Mouse (Mus musculus): ENCODE measurements around the gene Ap5z1. TPM values are rescaled to one million over a fixed set of nuclear protein-coding genes. Genes with fewer than 3 reads are reported as not detected.
A peak's percentile ranks its signal among the peaks of the same experiment; 100 is the strongest.

Ap5z1 gene
- polyA plus RNA-seq, 2 experiments, result 8.8 to 23.2 TPM

- Histone ChIP-seq H3K27ac (replicated peaks; ENCODE audit: low read depth, low read length) (no peak overlapping the region), H3K4me3 (replicated peaks; ENCODE audit: low read length) (no peak overlapping the region)
- 86% methylated on average over 5 of the region's 5 CpGs for WGBS
These were observed 14.3 kb downstream of the Ap5z1 start for GRCm38 (mm10) chr5:142477866-142478615.

GRCm38 (mm10) chr5:142478829-142479435, 15.2 kb downstream of the Ap5z1 start:
- Histone ChIP-seq H3K4me3 (replicated peaks; ENCODE audit: low read length) (peak overlapping the region; percentile 13), H3K27me3 (ENCODE audit: control insufficient read depth, insufficient read depth, low read length) (no peaks in the 10 kb centered on the region), H3K4me2 (replicated peaks; ENCODE audit: low read depth, low read length, severe bottlenecking) (peak overlapping the region; percentile 41), H3K4me1 (ENCODE audit: control insufficient read depth, insufficient read depth, low read length) (0 out of 2 replicates have a peak, but pooled peaks cover 3% of the 10 kb centered on the region), H3K9me3 (ENCODE audit: control insufficient read depth, low read length) (no peaks in the 10 kb centered on the region), H3K9ac (ENCODE audit: low read depth, low read length, severe bottlenecking) (peak overlapping the region; percentile 31; the same call in 1 of the 2 replicates), H3K27ac (replicated peaks; ENCODE audit: low read depth, low read length) (no peak overlapping the region), H3K36me3 (ENCODE audit: control insufficient read depth, insufficient read depth, low read length) (peaks cover 3% of the 10 kb centered on the region; the same call in 1 of the 2 replicates)
- 33% methylated on average over 17 of the region's 17 CpGs for WGBS
- peak; percentile 75; the same call in 1 of the 2 replicates for ATAC-seq (ENCODE audit: low FRiP score, low read depth)
- TF ChIP-seq POLR2A (IDR thresholded peaks at IDR 0.05; ENCODE audit: borderline replicate concordance, extremely low read depth, insufficient read depth, insufficient read length), result 0 out of 2 replicates have a peak, but pooled peaks have one; percentile 19
- peak; percentile 93 for DNase-seq (ENCODE audit: low spot score)

More at GRCm38 (mm10) chr5:142477866-142478615, 14.3 kb downstream of the Ap5z1 start:
- H3K27me3 ChIP-seq (ENCODE audit: control insufficient read depth, insufficient read depth, low read length), result no peaks in the 10 kb centered on the region
- H3K9me3 ChIP-seq (ENCODE audit: control insufficient read depth, low read length), result no peaks in the 10 kb centered on the region
- no peak for TF ChIP-seq POLR2A (IDR thresholded peaks at IDR 0.05; ENCODE audit: borderline replicate concordance, extremely low read depth, insufficient read depth, insufficient read length)
- DNase-seq (ENCODE audit: low spot score) (no peak), ATAC-seq (ENCODE audit: low FRiP score, low read depth) (no peak)
- 0 out of 2 replicates have a peak, but pooled peaks cover 3% of the 10 kb centered on the region for H3K4me1 ChIP-seq (ENCODE audit: control insufficient read depth, insufficient read depth, low read length)
- no peak overlapping the region for H3K4me2 ChIP-seq (replicated peaks; ENCODE audit: low read depth, low read length, severe bottlenecking)
- peaks cover 3% of the 10 kb centered on the region; the same call in 1 of the 2 replicates for H3K36me3 ChIP-seq (ENCODE audit: control insufficient read depth, insufficient read depth, low read length)
- H3K9ac ChIP-seq (ENCODE audit: low read depth, low read length, severe bottlenecking), result no peak overlapping the region

DNA sequence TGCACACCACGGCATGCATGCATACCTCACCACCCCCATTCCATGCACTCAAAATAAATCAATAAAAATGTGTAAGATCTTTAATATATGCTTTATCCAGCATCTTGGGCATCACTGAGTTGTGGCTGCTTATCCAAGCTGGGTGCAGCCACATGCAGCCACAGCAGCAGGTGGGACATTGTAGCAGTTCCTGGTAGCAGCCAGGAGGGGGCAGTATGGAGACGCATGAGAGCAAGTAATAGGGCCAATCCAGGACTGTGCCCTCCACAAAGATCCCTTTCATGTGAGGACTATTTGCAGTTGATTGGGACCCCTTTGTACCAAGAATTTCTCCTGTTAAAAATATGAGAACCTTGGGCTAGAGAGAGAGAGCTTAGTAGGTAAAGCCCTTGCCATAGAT, 18.8 kb downstream of the Ap5z1 start:
- no peak for ATAC-seq (ENCODE audit: low FRiP score, low read depth)
- Histone ChIP-seq H3K27ac (replicated peaks; ENCODE audit: low read depth, low read length) (no peak overlapping the region), H3K9me3 (ENCODE audit: control insufficient read depth, low read length) (no peaks in the 10 kb centered on the region), H3K27me3 (ENCODE audit: control insufficient read depth, insufficient read depth, low read length) (no peaks in the 10 kb centered on the region), H3K4me2 (replicated peaks; ENCODE audit: low read depth, low read length, severe bottlenecking) (no peak overlapping the region), H3K9ac (ENCODE audit: low read depth, low read length, severe bottlenecking) (no peak overlapping the region), H3K4me1 (ENCODE audit: control insufficient read depth, insufficient read depth, low read length) (0 out of 2 replicates have a peak, but pooled peaks cover 3% of the 10 kb centered on the region), H3K4me3 (replicated peaks; ENCODE audit: low read length) (no peak overlapping the region), H3K36me3 (ENCODE audit: control insufficient read depth, insufficient read depth, low read length) (peaks cover 3% of the 10 kb centered on the region; the same call in 1 of the 2 replicates)
- DNase-seq (ENCODE audit: low spot score), result no peak
- WGBS, result 59% methylated on average over 2 of the region's 2 CpGs
- TF ChIP-seq POLR2A (IDR thresholded peaks at IDR 0.05; ENCODE audit: borderline replicate concordance, extremely low read depth, insufficient read depth, insufficient read length), result no peak

DNA sequence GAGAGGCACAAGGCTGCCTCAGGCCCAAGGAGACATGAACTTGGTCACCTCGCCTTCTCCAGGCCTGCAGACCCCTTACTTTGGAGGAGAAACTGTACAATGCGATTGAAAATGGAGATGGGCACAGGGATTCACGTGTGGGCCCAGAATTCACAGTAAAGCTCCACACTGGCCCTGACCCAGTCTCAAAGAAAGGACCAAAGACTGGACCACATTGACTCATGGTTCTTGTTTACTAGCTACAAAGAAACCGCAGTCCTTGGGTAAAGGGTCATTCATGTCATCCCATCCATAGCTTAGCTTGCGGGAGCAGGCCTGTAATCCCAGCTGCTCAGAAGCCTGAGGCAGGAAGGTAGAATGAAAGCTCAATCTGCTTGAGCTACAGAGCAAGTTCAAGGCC, 19.8 kb downstream of the Ap5z1 start:
- DNase-seq (ENCODE audit: low spot score) (no peak), ATAC-seq (ENCODE audit: low FRiP score, low read depth) (no peak)
- Histone ChIP-seq H3K4me2 (replicated peaks; ENCODE audit: low read depth, low read length, severe bottlenecking) (no peak overlapping the region), H3K4me3 (replicated peaks; ENCODE audit: low read length) (no peak overlapping the region), H3K9ac (ENCODE audit: low read depth, low read length, severe bottlenecking) (no peak overlapping the region), H3K27me3 (ENCODE audit: control insufficient read depth, insufficient read depth, low read length) (no peaks in the 10 kb centered on the region), H3K9me3 (ENCODE audit: control insufficient read depth, low read length) (no peaks in the 10 kb centered on the region), H3K4me1 (ENCODE audit: control insufficient read depth, insufficient read depth, low read length) (0 out of 2 replicates have a peak, but pooled peaks cover 3% of the 10 kb centered on the region), H3K36me3 (ENCODE audit: control insufficient read depth, insufficient read depth, low read length) (no peaks in the 10 kb centered on the region), H3K27ac (replicated peaks; ENCODE audit: low read depth, low read length) (no peak overlapping the region)
- 94% methylated on average over 5 of the region's 5 CpGs for WGBS
- no peak for TF ChIP-seq POLR2A (IDR thresholded peaks at IDR 0.05; ENCODE audit: borderline replicate concordance, extremely low read depth, insufficient read depth, insufficient read length)

GRCm38 (mm10) chr5:142486654-142487053, 22.9 kb downstream of the Ap5z1 start:
- Histone ChIP-seq H3K9me3 (ENCODE audit: control insufficient read depth, low read length) (no peaks in the 10 kb centered on the region), H3K9ac (ENCODE audit: low read depth, low read length, severe bottlenecking) (no peak overlapping the region; the same call in 1 of the 2 replicates), H3K4me3 (replicated peaks; ENCODE audit: low read length) (no peak overlapping the region), H3K4me2 (replicated peaks; ENCODE audit: low read depth, low read length, severe bottlenecking) (no peak overlapping the region), H3K27me3 (ENCODE audit: control insufficient read depth, insufficient read depth, low read length) (no peaks in the 10 kb centered on the region), H3K4me1 (ENCODE audit: control insufficient read depth, insufficient read depth, low read length) (no peaks in the 10 kb centered on the region), H3K27ac (replicated peaks; ENCODE audit: low read depth, low read length) (no peak overlapping the region), H3K36me3 (ENCODE audit: control insufficient read depth, insufficient read depth, low read length) (no peaks in the 10 kb centered on the region)
- ATAC-seq (ENCODE audit: low FRiP score, low read depth) (no peak), DNase-seq (ENCODE audit: low spot score) (no peak)
- TF ChIP-seq POLR2A (IDR thresholded peaks at IDR 0.05; ENCODE audit: borderline replicate concordance, extremely low read depth, insufficient read depth, insufficient read length), result no peak
- 65% methylated on average over 9 of the region's 9 CpGs for WGBS
